Mouse (Mus musculus) bone marrow macrophage, adult 2 months (primary cell): ENCODE results near the gene Pmis2.

Experiments used
- CTCF ChIP-seq: IDR thresholded peaks from 2 replicates; pipeline ENCODE4 v1.5.1; 2012; ENCODE audit warnings: low read depth, mild to moderate bottlenecking, low read length, moderate library complexity
- POLR2A ChIP-seq: IDR thresholded peaks from 2 replicates; pipeline ENCODE4 v1.6.1; 2012; ENCODE audit warnings: mild to moderate bottlenecking, low read depth, low read length, borderline replicate concordance

DNA sequence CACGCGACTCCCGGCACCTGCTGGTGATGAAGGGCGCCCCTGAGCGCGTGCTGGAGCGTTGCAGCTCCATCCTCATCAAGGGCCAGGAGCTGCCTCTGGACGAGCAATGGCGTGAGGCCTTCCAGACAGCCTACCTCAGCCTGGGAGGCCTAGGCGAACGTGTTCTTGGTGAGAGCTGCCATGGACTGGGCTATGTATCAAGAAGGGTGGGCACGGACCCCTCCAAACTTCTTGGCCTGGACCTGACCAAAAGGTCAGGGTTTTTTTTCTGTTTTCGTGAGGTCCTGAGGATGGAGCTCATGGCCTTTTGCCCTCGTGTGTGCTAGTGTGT is 46.3 kb upstream of the Pmis2 start:
- TF ChIP-seq CTCF (no peak), POLR2A (no peak)
